Mouse (Mus musculus) urinary bladder, postnatal 36 days (tissue): Measurements from ENCODE around the gene Slc5a5.
A peak's percentile ranks its signal among the peaks of the same experiment; 100 is the strongest.

Experiments
- DNase-seq, 2 experiments: peaks; one replicate each; pipeline ENCODE4 v3.0.0; 2022; ENCODE audit warnings: low spot score in 2 of 2, mixed read lengths in 1 of 2

Slc5a5 gene

GRCm38 (mm10) chr8:70879500-70879899 is 13.1 kb downstream of the Slc5a5 start:
- DNase-seq: no peak

GRCm38 (mm10) chr8:70878178-70878577 is 14.4 kb downstream of the Slc5a5 start:
- DNase-seq: no peak

DNA sequence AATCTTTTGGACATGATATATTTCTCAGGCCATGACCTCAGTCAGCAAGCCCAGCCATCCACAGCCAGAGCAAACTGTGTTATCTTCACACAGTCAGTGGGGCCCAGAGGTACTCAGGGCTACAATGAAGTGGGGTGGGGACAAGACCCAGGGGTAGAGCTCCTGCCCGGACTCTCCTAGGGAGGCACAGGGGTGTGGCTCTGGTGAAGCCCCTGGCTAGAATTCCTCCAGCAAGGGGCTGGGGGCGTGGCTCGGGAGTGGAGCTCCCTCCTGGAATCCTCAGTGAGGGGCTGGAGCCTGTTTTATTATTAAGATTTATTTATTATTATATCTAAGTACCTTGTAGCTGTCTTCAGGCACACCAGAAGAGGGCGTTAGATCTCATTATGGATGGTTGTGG is 16.2 kb downstream of the Slc5a5 start:
- no peak for DNase-seq

DNA sequence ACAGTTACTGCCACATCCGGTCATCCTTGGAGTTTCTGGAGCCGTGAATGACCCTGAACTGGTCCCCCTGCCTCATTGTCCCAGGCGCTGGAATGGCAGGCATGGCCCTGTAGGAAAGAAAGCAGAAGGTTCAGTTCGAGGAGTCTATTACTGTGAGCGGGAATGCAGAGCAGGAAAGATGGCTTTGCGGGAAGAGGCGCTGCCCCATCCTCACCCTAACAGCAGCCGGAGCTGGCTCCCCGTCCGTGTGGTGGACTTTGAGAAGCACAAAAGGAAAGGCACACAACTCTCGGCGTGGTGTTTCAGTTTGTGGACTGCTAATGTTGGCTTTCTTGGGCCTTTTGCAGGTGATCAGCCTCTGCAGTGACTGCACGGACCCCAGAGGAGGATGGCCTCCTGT is 18.1 kb downstream of the Slc5a5 start:
- no peak for DNase-seq

DNA sequence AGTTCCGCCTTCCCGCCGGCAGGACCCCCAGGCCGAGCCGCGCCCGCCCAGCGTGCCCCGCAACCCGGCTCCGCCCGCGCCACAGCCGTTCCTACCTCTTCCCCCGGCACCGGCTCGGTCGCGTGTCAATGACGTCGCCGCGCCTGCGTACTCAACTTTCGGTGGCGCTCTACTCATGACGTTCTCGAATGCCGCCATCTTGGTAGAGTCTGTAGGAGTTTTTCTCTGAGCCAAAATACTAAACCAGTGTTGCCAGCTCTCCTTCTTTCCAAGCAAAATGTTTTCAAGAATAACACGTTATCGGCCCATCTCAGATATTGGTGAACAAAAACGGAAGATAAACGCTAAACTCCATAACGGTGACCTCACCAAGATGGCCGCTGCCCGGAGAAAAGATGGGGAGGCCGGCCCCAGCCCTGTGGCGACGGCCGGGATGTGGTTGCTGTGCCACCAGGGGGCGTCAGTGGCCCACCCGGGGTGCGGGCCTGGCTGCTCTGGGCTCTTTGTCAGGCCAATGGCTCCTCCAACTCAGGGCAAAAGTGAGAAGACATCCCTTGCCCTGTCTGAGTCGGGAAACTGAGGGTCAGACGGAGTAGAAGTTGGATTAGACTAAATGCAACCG is 19.1 kb downstream of the Slc5a5 start, which contains the start of gene Ccdc124:
TSS of gene Ccdc124 (minus strand) at position 572 of the 622 bp plus-strand sequence.
- peak; percentile 93 to 95 for DNase-seq

DNA sequence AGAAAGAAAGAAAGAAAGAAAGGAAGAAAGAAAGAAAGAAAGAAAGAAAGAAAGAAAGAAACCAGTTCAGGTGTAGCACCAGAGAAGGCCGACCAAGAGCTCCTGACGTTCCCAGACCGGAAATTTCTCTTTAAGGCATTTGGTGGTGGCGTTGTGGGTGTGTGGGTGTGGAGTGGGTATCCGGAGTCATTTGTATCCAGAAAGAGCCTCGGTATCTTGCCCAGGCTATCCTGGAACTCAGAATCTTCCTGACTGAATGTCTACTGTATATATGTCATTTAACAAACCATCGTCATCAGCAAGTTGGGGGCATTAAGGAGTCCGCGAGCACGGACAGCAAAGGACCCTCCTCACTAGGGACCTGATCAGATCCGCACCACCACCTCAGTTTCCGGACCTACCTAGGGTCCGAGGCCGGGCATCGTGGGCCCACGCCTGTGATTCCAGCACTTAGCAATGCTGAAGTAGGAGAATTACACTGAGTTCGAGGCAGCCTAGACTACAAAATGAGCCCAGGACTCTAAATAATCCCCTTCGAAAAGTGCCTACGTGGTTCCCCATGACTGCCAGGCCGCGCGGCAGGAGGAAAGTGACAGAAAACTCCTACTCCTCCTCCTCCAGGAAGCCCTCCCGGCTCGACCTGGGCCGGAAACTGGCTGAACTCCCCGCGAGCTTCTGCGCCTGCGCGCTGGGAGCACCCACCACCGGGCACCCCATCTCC is 19.8 kb downstream of the Slc5a5 start:
- no peak for DNase-seq

DNA sequence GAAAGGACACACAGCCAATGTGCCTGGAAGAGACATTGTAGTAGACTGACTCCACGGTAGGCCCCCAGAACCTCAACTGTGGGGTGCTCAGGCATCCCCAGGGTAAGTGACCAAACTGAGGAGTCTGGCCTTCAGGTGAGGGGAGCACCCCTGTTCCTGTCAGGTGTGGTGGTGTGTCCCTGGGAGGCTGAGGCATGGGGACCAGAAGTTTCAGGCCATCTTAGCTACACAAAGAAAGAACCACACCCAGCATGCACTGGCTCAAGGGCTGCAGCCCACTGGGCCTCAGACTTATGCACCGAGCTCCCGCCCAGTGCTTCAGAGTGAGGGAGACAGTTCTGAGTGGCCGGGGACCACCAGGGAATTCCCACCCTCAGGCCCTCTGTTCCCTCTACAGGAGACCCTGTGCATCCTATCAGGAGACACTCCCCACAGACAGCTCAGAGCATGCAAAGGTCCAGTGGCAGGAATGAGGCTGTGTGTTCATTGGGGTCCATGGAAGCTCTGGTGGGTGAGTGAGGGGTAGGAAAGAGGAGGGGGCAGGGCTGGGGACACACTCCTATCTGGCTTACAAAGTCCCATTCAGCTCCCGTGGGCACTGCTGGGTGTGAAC is 21.3 kb downstream of the Slc5a5 start:
- no peak for DNase-seq

DNA sequence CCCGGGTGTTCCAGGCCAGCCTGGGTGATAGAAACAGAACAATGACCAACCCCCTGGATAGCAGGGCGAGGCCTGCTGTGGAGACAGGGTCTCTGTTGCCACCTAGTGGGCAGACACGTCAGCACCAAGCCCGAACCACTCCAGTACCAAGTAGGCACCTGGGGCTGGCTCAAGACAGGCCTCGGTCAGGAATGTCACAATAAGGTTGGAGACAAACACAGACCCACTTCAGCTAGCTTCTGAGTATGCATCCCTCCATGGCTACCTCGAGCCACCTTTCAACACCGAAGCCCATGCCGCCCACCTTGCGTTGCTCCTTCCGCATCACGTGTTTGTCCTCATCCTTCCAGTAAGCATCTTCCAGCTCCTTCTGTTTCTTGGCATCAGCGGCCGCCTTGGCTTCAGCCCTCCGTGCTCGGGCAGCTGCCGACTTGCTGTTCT is 22.9 kb downstream of the Slc5a5 start:
- peak in 1 of 2 experiments; percentile 74 for DNase-seq

DNA sequence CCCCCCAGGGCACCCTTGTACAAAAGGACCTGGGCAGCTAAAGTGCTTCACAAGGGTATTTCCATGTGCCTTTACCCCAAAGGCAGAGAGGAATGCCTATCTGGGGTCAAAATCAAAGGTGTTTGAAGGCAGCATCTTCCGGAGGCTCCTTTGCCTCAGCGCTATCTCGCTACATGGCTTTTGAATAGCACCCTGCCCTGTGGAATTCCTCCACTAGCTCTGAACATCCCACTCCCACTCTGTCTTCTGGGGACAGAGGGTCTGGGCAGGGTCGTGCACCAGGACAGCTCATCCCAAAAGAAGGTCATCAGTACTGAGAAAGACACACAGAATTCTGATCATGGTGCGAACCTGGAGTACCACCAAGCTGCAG is 23.4 kb downstream of the Slc5a5 start:
- no peak for DNase-seq

- DNase-seq: no peak
Observed at GRCm38 (mm10) chr8:70868559-70869198, 23.9 kb downstream of the Slc5a5 start.

- DNase-seq: no peak
Observed at GRCm38 (mm10) chr8:70866566-70866965, 26.0 kb downstream of the Slc5a5 start.

- DNase-seq: no peak
Observed at GRCm38 (mm10) chr8:70866001-70866520, 26.5 kb downstream of the Slc5a5 start.

DNA sequence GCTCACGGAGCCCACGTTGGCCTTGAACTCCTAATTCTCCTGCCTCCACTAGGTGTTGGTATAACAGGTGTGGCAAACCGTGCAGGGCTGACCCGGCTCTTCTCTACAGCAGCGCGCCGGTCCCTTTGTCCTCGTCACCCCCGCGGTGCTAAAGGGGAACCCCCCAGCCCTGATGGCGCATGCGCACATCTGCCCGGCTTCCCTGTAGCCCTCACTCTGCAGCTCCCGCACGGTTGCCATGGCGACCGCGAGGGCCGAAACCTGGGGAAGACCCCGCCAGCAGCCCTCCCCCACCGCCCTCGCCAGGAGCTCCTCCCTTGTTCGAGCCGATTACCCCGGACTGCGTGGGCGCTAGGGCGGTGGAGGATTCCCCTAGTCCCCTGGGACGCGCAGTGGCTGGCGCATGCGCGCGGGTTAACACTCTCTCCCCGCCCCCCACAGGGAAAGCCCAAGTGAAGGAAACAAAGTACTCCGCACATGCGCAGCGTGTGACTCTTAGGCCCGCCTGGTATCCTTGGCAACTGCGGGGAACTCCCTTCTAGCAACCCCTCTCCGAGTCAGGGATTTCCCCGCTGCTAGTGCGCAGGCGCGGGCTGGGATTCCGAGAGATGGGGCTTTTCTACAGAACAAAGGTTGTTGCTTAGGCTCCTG is 27.1 kb downstream of the Slc5a5 start:
- peak; percentile 98 to 99 for DNase-seq

GRCm38 (mm10) chr8:70864712-70865221 is 27.8 kb downstream of the Slc5a5 start:
- DNase-seq: no peak

GRCm38 (mm10) chr8:70863956-70864711 is 28.4 kb downstream of the Slc5a5 start:
- DNase-seq: no peak

DNA sequence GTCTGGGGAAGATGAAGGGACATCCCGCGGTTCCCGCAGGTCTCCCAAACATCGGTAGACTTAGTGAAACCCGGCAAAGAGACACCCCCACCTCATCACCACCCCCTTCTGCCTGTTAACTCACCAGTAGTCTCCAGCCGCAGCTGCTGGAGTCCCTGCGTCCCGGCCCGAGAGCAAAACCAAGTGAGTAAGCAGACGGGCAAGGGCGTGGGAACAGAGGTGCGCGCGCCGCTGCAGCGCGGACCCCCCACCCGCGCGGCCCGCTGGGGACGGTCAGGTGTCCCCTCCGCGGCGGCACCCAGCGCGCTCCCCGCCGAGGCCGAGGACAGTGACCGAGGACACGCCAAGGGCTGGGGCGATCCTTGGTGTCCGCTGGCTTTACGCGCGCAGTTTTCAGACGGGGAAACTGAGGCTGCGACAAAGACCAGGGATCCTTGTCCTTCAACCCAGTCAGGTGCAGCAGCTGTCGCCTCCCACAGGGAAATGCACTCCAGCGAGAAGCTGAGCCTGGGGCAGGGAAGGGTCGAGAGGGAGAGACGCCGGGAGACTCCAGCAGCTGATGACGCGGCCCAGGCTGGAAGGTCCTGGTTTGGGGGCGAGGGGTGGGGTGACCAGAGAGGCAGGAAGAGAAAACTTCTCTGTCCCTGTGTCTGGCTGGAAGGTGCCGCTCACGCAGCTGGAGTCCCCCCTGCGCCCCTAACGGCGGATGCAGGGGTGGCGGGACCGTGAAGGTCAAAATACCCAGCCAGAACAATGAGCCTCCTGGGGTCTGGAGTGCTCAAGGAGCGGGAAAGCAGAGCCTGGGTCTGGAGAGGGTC is 29.5 kb downstream of the Slc5a5 start, which contains the start of gene Kcnn1:
TSS of gene Kcnn1 (minus strand) at position 435 of the 818 bp plus-strand sequence.
- no peak for DNase-seq

DNA sequence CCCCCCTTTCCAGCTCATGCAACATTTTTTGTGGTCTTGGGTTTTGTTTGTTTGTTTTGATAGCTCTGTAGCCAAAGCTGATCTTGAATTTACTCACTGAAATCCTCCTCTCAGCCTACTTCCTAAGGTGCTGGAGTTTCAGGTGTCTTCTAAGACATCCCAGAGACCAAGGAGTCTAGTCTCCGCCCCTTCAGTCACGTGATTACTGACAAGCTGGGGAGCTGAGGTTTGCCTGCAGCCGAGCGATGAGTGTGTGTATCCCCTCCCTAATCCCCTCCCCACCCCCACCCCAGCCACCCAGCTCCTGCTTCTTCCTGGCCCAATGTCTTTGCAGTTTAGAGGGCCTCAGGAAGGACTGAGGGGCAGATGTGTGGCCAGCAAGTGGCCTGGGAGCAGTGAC is 35.0 kb downstream of the Slc5a5 start:
- DNase-seq: no peak

DNA sequence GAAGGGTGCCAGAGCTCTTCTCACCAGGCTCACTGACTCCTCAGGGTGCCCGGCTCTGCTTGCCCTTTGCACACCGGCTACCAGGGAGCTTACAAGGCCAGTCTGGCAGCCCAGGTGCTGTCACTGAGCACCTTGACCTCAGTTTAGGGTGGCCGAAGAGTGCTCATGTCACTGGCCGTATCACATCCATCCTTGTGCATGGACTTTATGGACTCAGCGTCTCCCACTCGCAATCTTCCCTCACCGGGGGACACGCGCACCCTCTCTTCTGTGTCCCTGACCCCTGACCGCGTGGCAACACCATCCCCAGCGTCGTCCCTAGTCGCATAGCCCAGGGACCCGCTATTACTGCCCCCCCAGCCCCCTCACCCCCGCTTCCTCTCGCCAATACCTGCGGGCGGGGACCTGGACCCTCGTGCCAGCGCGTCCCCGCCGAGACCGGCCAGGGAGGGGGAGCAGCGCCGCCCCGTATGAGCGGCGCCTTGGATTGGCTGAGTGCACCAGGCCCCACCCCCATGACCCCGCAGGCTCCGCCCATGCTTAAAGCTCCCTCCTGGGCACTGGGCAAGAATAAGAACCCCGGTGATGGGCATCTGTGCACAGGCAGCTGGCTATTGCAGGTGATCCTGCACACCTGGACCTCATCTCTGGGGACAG is 35.9 kb downstream of the Slc5a5 start:
- DNase-seq: peak in 1 of 2 experiments; percentile 72

DNA sequence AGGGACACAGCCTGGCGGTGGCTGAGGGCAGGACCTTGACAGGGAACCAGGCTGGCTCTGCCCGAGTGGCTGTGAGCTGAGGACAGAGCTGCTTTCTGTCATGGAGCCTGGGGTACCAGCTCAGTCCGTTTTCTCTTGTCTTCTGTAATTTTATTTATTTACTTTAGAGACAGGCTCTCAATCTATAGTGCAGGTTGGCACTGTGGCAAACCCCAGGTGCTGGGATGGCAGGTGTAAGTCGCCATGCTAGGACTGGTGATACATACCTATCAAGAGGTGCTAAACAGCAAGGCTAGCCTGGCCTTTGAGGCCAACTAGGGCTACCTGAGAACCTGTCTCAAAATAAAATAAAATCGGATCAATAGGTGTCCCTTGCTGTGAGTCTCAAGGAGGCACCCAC is 36.5 kb downstream of the Slc5a5 start:
- DNase-seq: no peak
